Mouse (Mus musculus) left cerebral cortex, adult 8-10 months (tissue): ENCODE results near the gene Scgb2b2. TPM values are rescaled to one million over a fixed set of nuclear protein-coding genes. Genes with fewer than 3 reads are reported as not detected.

Source experiments
- DNase-seq, 2 experiments: peaks; one replicate each; pipeline ENCODE4 v3.0.0; 2022; ENCODE audit warnings: low spot score in 2 of 2
- total RNA-seq, 4 experiments: library from RNA; stranded (reverse); gene quantifications; 2 replicates each; pipeline ENCODE4 v1.2.4; 2022

Scgb2b2 gene
- total RNA-seq, result not detected

DNA sequence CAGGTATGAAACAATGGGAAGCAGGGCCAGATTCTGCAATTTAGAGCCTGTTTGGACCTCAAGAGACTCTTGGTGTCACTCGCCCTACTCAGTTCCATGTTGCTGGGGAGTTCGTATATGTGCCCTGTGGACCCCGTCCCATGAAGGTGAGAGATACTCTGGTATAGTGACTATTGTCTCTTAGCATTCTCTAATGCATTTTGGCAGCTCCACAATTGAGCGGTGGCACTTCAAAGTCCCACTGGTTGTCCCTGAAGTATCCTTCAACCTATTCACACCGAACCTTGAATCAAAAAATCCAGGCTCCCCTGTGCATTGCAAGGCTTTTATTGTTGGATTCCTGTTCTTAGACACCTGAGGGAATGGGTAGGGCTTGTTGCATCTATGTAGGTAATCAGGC, at the start of gene Scgb2b2:
Gene Scgb2b2 (plus strand): TSS at position 301 of the 400 bp plus-strand sequence.
- DNase-seq, result no peak

DNA sequence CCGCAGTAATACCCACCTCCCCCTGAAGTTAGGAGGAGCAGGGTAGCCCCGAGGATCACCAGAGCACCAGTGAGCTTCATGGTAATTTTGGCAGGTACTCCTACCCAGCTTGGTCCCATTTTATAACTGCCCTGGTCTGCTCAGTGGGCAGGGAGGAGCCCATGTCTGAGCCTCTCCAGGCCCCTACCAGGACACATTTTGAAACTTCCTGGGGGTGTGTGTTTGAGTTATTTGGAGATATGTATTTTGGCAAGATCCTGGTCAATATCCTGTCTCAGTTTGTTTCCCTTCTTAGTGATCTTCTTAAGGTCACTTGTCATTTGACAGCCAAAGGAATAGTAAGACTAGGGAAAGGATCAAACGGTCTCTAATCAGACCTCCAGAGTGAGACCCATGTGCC, 1.4 kb downstream of the Scgb2b2 start, which contains the start of gene Scgb1b2:
Gene Scgb1b2 (minus strand): TSS at position 101 of the 400 bp plus-strand sequence.
- no peak for DNase-seq

Other genes starting within 250 kb of the Scgb2b2 start
- 10 to 100 TPM; 25.8 to 33.5 (median 30.0) TPM for gene Fxyd5, start 248.0 kb upstream of the Scgb2b2 start, total RNA-seq
- gene Fxyd7, start 239.0 kb upstream of the Scgb2b2 start, total RNA-seq, result 100 to 1,000 TPM; 162 to 173 (median 169) TPM
- gene Fxyd1, start 233.3 kb upstream of the Scgb2b2 start, total RNA-seq, result 100 to 1,000 TPM in 2 of 4 experiments, 10 to 100 TPM in 2; 57.6 to 144 (median 110) TPM
- gene Lgi4, start 231.2 kb upstream of the Scgb2b2 start, total RNA-seq, result 10 to 100 TPM; 35.0 to 50.6 (median 40.8) TPM
- 1 to 10 TPM in 3 of 4 experiments, under 1 TPM in 1; 0.75 to 2.1 (median 1.2) TPM for gene Fxyd3, start 213.8 kb upstream of the Scgb2b2 start, total RNA-seq
- gene Hpn, start 175.2 kb upstream of the Scgb2b2 start, total RNA-seq, result 1 to 10 TPM; 2.0 to 4.4 (median 3.5) TPM
- gene Scn1b, start 163.5 kb upstream of the Scgb2b2 start, total RNA-seq, result 100 to 1,000 TPM; 652 to 704 (median 680) TPM
- gene Gramd1a, start 134.6 kb upstream of the Scgb2b2 start, total RNA-seq, result 100 to 1,000 TPM; 103 to 108 (median 105) TPM
- not detected for gene Scgb1b2, start 1.3 kb downstream of the Scgb2b2 start, total RNA-seq
- gene Scgb2b3, start 71.6 kb downstream of the Scgb2b2 start, total RNA-seq, result not detected
- not detected for gene Scgb1b3, start 85.1 kb downstream of the Scgb2b2 start, total RNA-seq